Mouse (Mus musculus) ES-E14 (cell line): ENCODE measurements at regions not wholly inside any gene's neighbourhood (a gene's known extent, or its start where the extent isn't known, plus 50 kb on each side); places are given as distances from the start of the nearest gene placed in this dataset.

Source experiments
- CHD2 ChIP-seq: IDR thresholded peaks from 2 replicates; pipeline ENCODE4 v1.6.1; 2014; ENCODE audit warnings: mild to moderate bottlenecking, low read depth, low read length, inconsistent platforms
- MAFK ChIP-seq: IDR thresholded peaks from 2 replicates; pipeline ENCODE4 v1.6.1; 2014; ENCODE audit warnings: mild to moderate bottlenecking, low read depth, low read length, inconsistent platforms; ENCODE audit not compliant: insufficient read depth
- ZC3H11A ChIP-seq: IDR thresholded peaks from 2 replicates; pipeline ENCODE4 v1.6.1; 2012; ENCODE audit warnings: low read depth, mild to moderate bottlenecking, inconsistent platforms, low read length, borderline replicate concordance
- ZNF384 ChIP-seq: IDR thresholded peaks from 2 replicates; pipeline ENCODE4 v1.6.1; 2012; ENCODE audit warnings: low read depth, low read length, inconsistent platforms

- TF ChIP-seq ZC3H11A (no peak), ZNF384 (no peak), CHD2 (no peak), MAFK (no peak)
Measured at GRCm38 (mm10) chr14:15801477-15802099, 362.8 kb upstream of the Lrrc3b start.
